In genomic region chr10:14463796-14464511, GRCm38 (mm10) we compare ENCODE assay signal across 14 mouse cellular contexts.
A peak's percentile ranks its signal among the peaks of the same experiment; 100 is the strongest.
DNase-seq lines count a peak whose midpoint lies in the region; ATAC-seq and TF ChIP-seq lines count a peak whose summit lies in the region.
"Had no signal": no experiment of that assay in that cellular context is flagged by ENCODE, and none has a peak within 500 bp of the region (broad histone marks: within the 10 kb centered on the region; RNA-seq: fewer than 3 reads in every experiment).

No protein-coding gene starts in this region.

- no peak overlapping the region for H3K27ac ChIP-seq in intestine, postnatal 0 days (ENCODE audit: low read depth, low read length)
- peak overlapping the region; percentile 15; the same call in 1 of the 2 replicates for H3K27ac ChIP-seq in limb, embryonic 14.5 days (replicated peaks; ENCODE audit: low read depth, low read length)
- H3K27ac ChIP-seq: forebrain, embryonic 10.5 days; stomach, embryonic 15.5 days had no signal

- no peak overlapping the region for H3K4me2 ChIP-seq in intestine, postnatal 0 days (replicated peaks; ENCODE audit: low read depth)
- no peak overlapping the region for H3K4me2 ChIP-seq in limb, embryonic 14.5 days (replicated peaks; ENCODE audit: low read depth, low read length, severe bottlenecking)
- H3K4me2 ChIP-seq: stomach, embryonic 15.5 days had no signal

- no peak for TF ChIP-seq CTCF in intestine, postnatal 0 days (IDR thresholded peaks at IDR 0.05; ENCODE audit: low read depth)

- H3K9ac ChIP-seq in intestine, postnatal 0 days (ENCODE audit: low read depth, low read length), result no peak overlapping the region
- no peak overlapping the region for H3K9ac ChIP-seq in limb, embryonic 14.5 days (ENCODE audit: low read depth, low read length, severe bottlenecking)
- H3K9ac ChIP-seq: liver, postnatal 0 days; stomach, embryonic 15.5 days had no signal

- no peaks in the 10 kb centered on the region for H3K9me3 ChIP-seq in intestine, postnatal 0 days (ENCODE audit: control insufficient read depth)
- H3K9me3 ChIP-seq in limb, embryonic 14.5 days (ENCODE audit: control insufficient read depth, low read length), result no peaks in the 10 kb centered on the region
- H3K9me3 ChIP-seq: forebrain, embryonic 10.5 days; G1E; stomach, embryonic 15.5 days had no signal

- no peaks in the 10 kb centered on the region for H3K27me3 ChIP-seq in intestine, postnatal 0 days (replicated peaks; ENCODE audit: control insufficient read depth, insufficient read depth, low read length)
- H3K27me3 ChIP-seq in limb, embryonic 14.5 days (ENCODE audit: control insufficient read depth, insufficient read depth, low read length), result no peaks in the 10 kb centered on the region
- H3K27me3 ChIP-seq: stomach, embryonic 15.5 days had no signal

- no peak overlapping the region for H3K4me3 ChIP-seq in intestine, postnatal 0 days (ENCODE audit: low read depth, low read length)
- no peak overlapping the region for H3K4me3 ChIP-seq in limb, embryonic 14.5 days (replicated peaks; ENCODE audit: low read length)
- H3K4me3 ChIP-seq: forebrain, embryonic 10.5 days; stomach, embryonic 15.5 days had no signal

- ATAC-seq in intestine, postnatal 0 days, result peak; percentile 31; the same call in 1 of the 2 replicates
- peak; percentile 72; the same call in 1 of the 2 replicates for ATAC-seq in limb, embryonic 14.5 days (ENCODE audit: low FRiP score, low read depth)
- ATAC-seq: liver, postnatal 0 days had no signal

- no peaks in the 10 kb centered on the region for H3K36me3 ChIP-seq in intestine, postnatal 0 days (ENCODE audit: control insufficient read depth, insufficient read depth)
- no peaks in the 10 kb centered on the region for H3K36me3 ChIP-seq in limb, embryonic 14.5 days (ENCODE audit: control insufficient read depth, insufficient read depth, low read length)
- H3K36me3 ChIP-seq: forebrain, embryonic 10.5 days; G1E; stomach, embryonic 15.5 days had no signal

- 43% methylated on average over 4 of the region's 4 CpGs for WGBS in intestine, postnatal 0 days
- 27% methylated on average over 4 of the region's 4 CpGs for WGBS in limb, embryonic 14.5 days

- TF ChIP-seq POLR2A in limb, embryonic 14.5 days (IDR thresholded peaks at IDR 0.05; ENCODE audit: borderline replicate concordance, extremely low read depth, insufficient read depth, insufficient read length), result no peak

- H3K4me1 ChIP-seq in intestine, postnatal 0 days (replicated peaks; ENCODE audit: control insufficient read depth, insufficient read depth, low read length), result no peaks in the 10 kb centered on the region
- H3K4me1 ChIP-seq in limb, embryonic 14.5 days (ENCODE audit: control insufficient read depth, insufficient read depth, low read length), result peaks cover 4% of the 10 kb centered on the region; the same call in 1 of the 2 replicates
- H3K4me1 ChIP-seq: forebrain, embryonic 10.5 days; stomach, embryonic 15.5 days had no signal

- DNase-seq in 3T3-L1 (ENCODE audit: low read depth, low spot score), result peak; percentile 90
- peak; percentile 70 for DNase-seq in NIH3T3 (ENCODE audit: low read depth)
- DNase-seq in limb, embryonic 14.5 days (ENCODE audit: low spot score), result peak; percentile 76
- no peak for DNase-seq in liver
- no peak for DNase-seq in adrenal gland, postnatal 14 days
- no peak for DNase-seq in heart, adult 8-10 months (ENCODE audit: low spot score)
- DNase-seq: adrenal gland, adult 8-10 months; cerebellum, adult 11-12 months; gastrocnemius, postnatal 14 days; liver, postnatal 0 days had no signal

Comparison
In these comparisons a context has a peak if more than half of its experiments do, and no peak if none do; other contexts are left out.
1. DNase-seq: peak in 3T3-L1 (single experiment), NIH3T3 (single experiment) and limb, embryonic 14.5 days (single experiment); none in liver (single experiment), adrenal gland, postnatal 14 days (single experiment) and heart, adult 8-10 months (single experiment).